Mouse (Mus musculus) lung, postnatal 0 days (tissue): ENCODE data around the gene Zkscan1. TPM values are rescaled to one million over a fixed set of nuclear protein-coding genes. Genes with fewer than 3 reads are reported as not detected.
"Not testable (repeated sequence)": the region's sequence is repeated elsewhere in the genome, so short reads cannot be mapped to it uniquely, and the experiment has no call there.

ENCODE experiments used
- ATAC-seq: fragments of 200-750 bp; cut with Nextera tagmentation; 2 replicates; pipeline ENCODE4 v1.8.0; 2017; ENCODE audit warnings: moderate library complexity
- DNase-seq: peaks from one replicate; pipeline ENCODE4 v3.0.0-alpha.2; 2016; ENCODE audit warnings: low spot score
- H3K27ac ChIP-seq: fragments of 300-500 bp; sonication (generic); 2 replicates; pipeline ENCODE4 v1.5.1; 2014; ENCODE audit warnings: antibody characterized with exemption, mild to moderate bottlenecking, low read length, mixed read lengths
- H3K27me3 ChIP-seq: fragments of 300-500 bp; sonication (generic); replicated peaks from 2 replicates; pipeline ENCODE4 v1.6.1; 2014; ENCODE audit warnings: low read length, mixed read lengths; ENCODE audit not compliant: insufficient read depth
- H3K36me3 ChIP-seq: fragments of 300-500 bp; sonication (generic); 2 replicates; pipeline ENCODE4 v1.6.1; 2014; ENCODE audit warnings: low read length, mixed read lengths; ENCODE audit not compliant: insufficient read depth
- H3K4me1 ChIP-seq: fragments of 300-500 bp; sonication (generic); 2 replicates; pipeline ENCODE4 v1.6.1; 2014; ENCODE audit warnings: antibody characterized with exemption, low read depth, low read length, mixed read lengths; ENCODE audit not compliant: insufficient read depth
- H3K4me2 ChIP-seq: fragments of 300-500 bp; sonication (generic); replicated peaks from 2 replicates; pipeline ENCODE4 v1.6.1; 2014; ENCODE audit warnings: low read depth, mild to moderate bottlenecking, low read length, moderate library complexity, mixed read lengths
- H3K4me3 ChIP-seq: fragments of 300-500 bp; sonication (generic); 2 replicates; pipeline ENCODE4 v1.5.1; 2014; ENCODE audit warnings: low read depth, low read length
- H3K9ac ChIP-seq: fragments of 300-500 bp; sonication (generic); replicated peaks from 2 replicates; pipeline ENCODE4 v1.6.1; 2014; ENCODE audit warnings: low read depth, mild to moderate bottlenecking
- H3K9me3 ChIP-seq: fragments of 300-500 bp; sonication (generic); 2 replicates; pipeline ENCODE4 v1.6.1; 2016; ENCODE audit warnings: low read length, mixed read lengths
- CTCF ChIP-seq: IDR thresholded peaks from 2 replicates; pipeline ENCODE4 v1.5.1; 2016; ENCODE audit warnings: antibody characterized with exemption, mild to moderate bottlenecking
- EP300 ChIP-seq: IDR thresholded peaks from 2 replicates; pipeline ENCODE4 v1.6.1; 2016; ENCODE audit warnings: antibody characterized with exemption, mild to moderate bottlenecking, control low read depth
- WGBS: fragments of 180-500 bp; shearing (Covaris S2); extraction: QIAGEN DNeasy Blood & Tissue Kit; methylation state at CpG from one replicate; pipeline ENCODE4 v1.1.7; 2014; 5-methylcytosine and 5-hydroxymethylcytosine counted together
- polyA plus RNA-seq: library from polyadenylated mRNA; unstranded; fragments of >200 nt; fragmentation: Nextera tagmentation; extraction: Ambion mirVana; gene quantifications from 2 replicates; pipeline ENCODE4 v1.2.1, GENCODE M21; 2015

The Zkscan1 gene
- 8.1 and 8.2 TPM in 2 replicates for polyA plus RNA-seq

DNA sequence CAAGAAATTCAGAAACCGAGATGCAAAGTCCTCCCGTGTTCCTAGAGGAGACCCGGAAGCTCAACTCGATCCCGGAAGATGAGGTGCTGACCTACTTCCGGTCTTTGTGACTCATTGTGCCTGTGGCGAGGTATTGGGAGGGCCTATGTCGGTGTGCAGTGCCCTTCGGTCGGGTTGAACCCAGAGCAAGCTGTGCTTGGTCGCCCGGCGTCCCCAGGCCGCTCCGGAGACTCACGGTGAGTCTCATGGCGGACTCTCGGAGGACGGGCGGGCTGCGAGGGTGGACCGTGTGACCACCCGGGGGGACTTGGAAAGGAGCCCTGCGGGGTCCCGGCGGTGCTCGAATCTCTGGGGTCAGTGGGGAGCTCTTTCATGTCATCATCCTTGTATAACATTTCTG is at the start of gene Zkscan1:
Zkscan1 (plus strand) TSS at position 89 of the 400 bp plus-strand sequence.
- no peaks in the 10 kb centered on the region for H3K9me3 ChIP-seq
- peak within 1 kb of the TSS; percentile 98 for H3K9ac ChIP-seq
- peak; percentile 97 for DNase-seq
- peak; percentile 95 for ATAC-seq
- peak within 1 kb of the TSS; percentile 99 for H3K4me3 ChIP-seq
- H3K4me2 ChIP-seq: peak within 1 kb of the TSS; percentile 67
- 1% methylated on average over 27 of the region's 27 CpGs for WGBS
- peaks cover 11% of the 10 kb centered on the region; the same call in 1 of the 2 replicates for H3K4me1 ChIP-seq
- TF ChIP-seq EP300 (peak; percentile 31; the same call in 1 of the 2 replicates), CTCF (no peak)
- H3K27ac ChIP-seq: peak within 1 kb of the TSS; percentile 94
- no peaks in the 10 kb centered on the region for H3K36me3 ChIP-seq
- no peaks in the 10 kb centered on the region for H3K27me3 ChIP-seq

DNA sequence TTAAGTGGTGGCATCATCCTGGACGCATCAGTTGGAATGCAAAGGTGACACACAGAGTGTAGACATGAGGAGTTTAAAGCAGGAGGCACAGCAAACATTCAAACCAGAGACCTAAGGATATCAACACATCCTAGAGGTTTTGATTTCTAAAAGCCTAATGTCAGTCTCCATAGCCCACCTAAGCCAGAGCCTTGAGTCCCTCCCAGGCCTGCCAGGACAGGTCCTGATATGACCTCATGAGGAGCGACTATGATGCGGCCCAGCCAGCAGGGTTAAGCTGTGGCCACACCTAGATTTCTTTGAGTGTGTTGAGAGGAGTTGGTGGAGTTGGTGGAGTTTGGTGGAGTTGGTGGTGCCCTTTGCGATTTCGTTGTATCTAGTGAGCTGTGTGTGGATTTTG is 32.0 kb upstream of the Zkscan1 start, which contains the start of gene Smok3c:
Smok3c (plus strand) TSS at position 301 of the 400 bp plus-strand sequence.
- H3K27ac ChIP-seq, H3K4me3 ChIP-seq, H3K9me3 ChIP-seq, H3K27me3 ChIP-seq, H3K9ac ChIP-seq, DNase-seq, H3K36me3 ChIP-seq, ATAC-seq, H3K4me2 ChIP-seq, H3K4me1 ChIP-seq: not testable (repeated sequence)
- WGBS: no CpG with 5 or more reads among the region's 5 CpGs

DNA sequence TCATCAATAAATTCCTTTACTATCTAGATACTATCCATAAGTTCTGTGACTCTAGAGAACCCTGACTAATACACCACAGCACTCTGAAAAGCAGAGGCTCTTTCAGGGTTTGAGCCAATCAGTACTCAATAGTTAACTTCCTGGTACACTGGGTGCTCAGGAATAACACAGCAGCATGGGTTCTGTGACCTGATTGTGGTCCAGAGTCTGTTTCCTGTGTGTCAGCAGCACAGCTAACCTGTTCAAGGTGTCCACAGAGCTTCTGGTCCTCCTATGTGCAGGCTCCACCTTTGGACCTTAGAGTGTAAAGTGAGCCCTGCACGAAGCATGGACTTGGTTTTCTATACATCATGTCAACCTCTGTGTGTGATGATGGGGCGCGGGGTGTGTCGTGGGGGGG is 11.1 kb upstream of the Zkscan1 start:
- Histone ChIP-seq H3K9me3 (no peaks in the 10 kb centered on the region), H3K27ac (no peak overlapping the region), H3K4me1 (no peaks in the 10 kb centered on the region), H3K4me3 (no peak overlapping the region), H3K4me2 (no peak overlapping the region), H3K27me3 (no peaks in the 10 kb centered on the region), H3K36me3 (no peaks in the 10 kb centered on the region), H3K9ac (no peak overlapping the region)
- DNase-seq: no peak
- TF ChIP-seq CTCF (no peak), EP300 (no peak)
- WGBS: 87% methylated on average over 4 of the region's 4 CpGs
- no peak for ATAC-seq

DNA sequence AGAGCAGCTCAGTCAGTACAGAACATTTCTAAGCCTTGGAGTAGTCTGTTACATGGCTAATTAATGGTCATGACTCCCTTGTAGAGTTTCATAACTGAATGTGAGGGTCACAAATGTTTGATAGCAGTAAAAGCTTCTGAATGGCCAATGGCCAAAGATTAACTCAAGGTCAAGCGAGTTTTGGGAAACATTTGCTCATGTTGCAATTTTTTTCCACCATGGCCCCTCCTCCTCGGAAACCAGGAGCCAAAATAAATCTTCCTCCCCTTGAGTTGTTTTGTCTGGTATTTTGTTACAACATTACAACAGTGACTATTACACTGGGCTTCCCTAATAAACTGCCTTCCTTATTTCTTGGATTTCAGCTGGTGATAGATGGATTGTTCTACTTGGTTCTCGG is 9.2 kb upstream of the Zkscan1 start:
- Histone ChIP-seq H3K9ac (no peak overlapping the region), H3K4me1 (no peaks in the 10 kb centered on the region), H3K4me2 (no peak overlapping the region), H3K36me3 (no peaks in the 10 kb centered on the region), H3K27me3 (no peaks in the 10 kb centered on the region), H3K4me3 (no peak overlapping the region), H3K9me3 (no peaks in the 10 kb centered on the region), H3K27ac (no peak overlapping the region)
- no peak for ATAC-seq
- no peak for TF ChIP-seq CTCF
- TF ChIP-seq EP300: no peak
- WGBS: 63% methylated on average over 3 of the region's 3 CpGs
- DNase-seq: no peak

DNA sequence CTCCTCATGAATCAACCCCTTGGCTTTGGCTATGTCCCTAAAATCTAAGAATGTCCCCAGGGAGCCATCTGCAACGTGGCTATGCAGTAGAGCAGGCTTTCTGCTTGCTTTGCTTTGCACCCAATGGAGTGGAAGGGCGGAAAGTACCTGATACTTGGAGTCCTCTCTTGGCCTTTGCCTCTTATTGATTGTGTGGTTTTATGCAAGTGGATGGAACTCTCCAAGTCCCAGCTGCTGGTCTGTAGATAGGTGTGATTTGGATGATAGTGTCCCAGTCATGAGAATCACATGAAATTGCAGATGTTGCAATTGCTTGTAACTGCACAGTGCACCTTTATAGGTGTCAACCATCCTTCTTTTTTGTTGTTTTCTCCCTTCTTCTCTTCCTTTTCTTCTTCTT is 8.7 kb upstream of the Zkscan1 start:
- Histone ChIP-seq H3K9me3 (no peaks in the 10 kb centered on the region), H3K27ac (no peak overlapping the region), H3K4me1 (no peaks in the 10 kb centered on the region), H3K36me3 (no peaks in the 10 kb centered on the region), H3K4me2 (no peak overlapping the region), H3K4me3 (no peak overlapping the region), H3K9ac (no peak overlapping the region), H3K27me3 (no peaks in the 10 kb centered on the region)
- ATAC-seq (no peak), DNase-seq (no peak)
- WGBS: 52% methylated on average over 2 of the region's 2 CpGs
- no peak for TF ChIP-seq CTCF
- no peak for TF ChIP-seq EP300

DNA sequence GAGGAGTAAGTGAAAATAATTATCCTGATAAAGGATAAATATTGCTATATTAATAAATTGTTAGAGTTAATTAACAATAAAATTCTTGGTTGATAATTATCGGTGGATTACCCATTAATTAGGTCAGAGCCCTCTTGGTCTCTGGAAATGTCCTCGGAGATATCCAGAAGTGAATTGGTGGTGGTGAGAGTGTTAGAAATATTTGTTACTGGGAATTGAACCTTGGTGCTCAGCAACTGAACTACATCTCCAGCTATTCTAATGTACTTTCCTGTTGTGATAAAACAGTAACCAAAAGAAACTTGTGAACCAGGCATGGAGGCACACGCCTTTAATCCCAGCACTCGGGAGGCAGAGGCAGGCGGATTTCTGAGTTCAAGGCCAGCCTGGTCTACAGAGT is 4.4 kb upstream of the Zkscan1 start:
- no peak overlapping the region for H3K27ac ChIP-seq
- TF ChIP-seq EP300 (no peak), CTCF (no peak)
- DNase-seq: no peak
- ATAC-seq: no peak
- no peak overlapping the region for H3K4me2 ChIP-seq
- H3K27me3 ChIP-seq: no peaks in the 10 kb centered on the region
- no peak overlapping the region for H3K9ac ChIP-seq
- H3K36me3 ChIP-seq: no peaks in the 10 kb centered on the region
- H3K4me3 ChIP-seq: no peak overlapping the region
- 87% methylated on average over 5 of the region's 5 CpGs for WGBS
- H3K4me1 ChIP-seq: no peaks in the 10 kb centered on the region; the same call in 1 of the 2 replicates
- H3K9me3 ChIP-seq: no peaks in the 10 kb centered on the region

DNA sequence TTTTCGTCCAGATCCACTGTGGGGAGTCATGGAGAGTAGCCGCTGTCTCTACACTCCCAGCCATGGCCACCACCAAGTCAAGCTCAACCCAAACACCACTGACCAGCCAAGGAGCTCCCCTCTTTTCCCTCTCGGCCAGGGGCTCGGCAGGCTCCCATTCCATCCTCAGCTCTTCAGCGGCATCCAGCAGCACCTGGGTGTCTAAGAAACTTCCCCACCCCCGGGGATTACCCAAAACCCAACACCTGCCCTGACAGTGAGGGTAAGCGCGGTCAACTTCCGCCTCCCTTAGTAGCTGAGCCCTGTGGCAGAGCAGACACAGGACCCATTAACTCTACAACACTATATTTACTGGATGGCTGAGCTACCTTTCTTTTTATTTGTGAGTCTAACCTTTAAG is 3.4 kb upstream of the Zkscan1 start:
- DNase-seq: no peak
- Histone ChIP-seq H3K4me3 (no peak overlapping the region), H3K4me2 (no peak overlapping the region), H3K27me3 (no peaks in the 10 kb centered on the region), H3K36me3 (no peaks in the 10 kb centered on the region), H3K9ac (no peak overlapping the region), H3K9me3 (no peaks in the 10 kb centered on the region), H3K27ac (no peak overlapping the region), H3K4me1 (peaks cover 3% of the 10 kb centered on the region; the same call in 1 of the 2 replicates)
- 88% methylated on average over 9 of the region's 9 CpGs for WGBS
- TF ChIP-seq CTCF (no peak), EP300 (no peak)
- ATAC-seq: no peak
